Mouse (Mus musculus): ENCODE results near the gene Zbtb33.

Gene Zbtb33

GRCm38 (mm10) chrX:38189552-38190457 lies at the start of gene Zbtb33:
Gene Zbtb33 (plus strand): TSS chrX:38189793.
- DNase-seq (ENCODE audit: low spot score in 2 of 2) = peak; percentile 73 to 90

GRCm38 (mm10) chrX:38159097-38159496 lies 30.5 kb upstream of the Zbtb33 start:
- no peak for DNase-seq (ENCODE audit: low spot score in 2 of 2)

- no peak for DNase-seq (ENCODE audit: low spot score in 2 of 2)
Observed at GRCm38 (mm10) chrX:38165315-38165714, 24.3 kb upstream of the Zbtb33 start.

- DNase-seq (ENCODE audit: low spot score in 2 of 2) = no peak
Observed at GRCm38 (mm10) chrX:38166064-38166463, 23.5 kb upstream of the Zbtb33 start.

GRCm38 (mm10) chrX:38166592-38166991 lies 23.0 kb upstream of the Zbtb33 start:
- no peak for DNase-seq (ENCODE audit: low spot score in 2 of 2)

DNA sequence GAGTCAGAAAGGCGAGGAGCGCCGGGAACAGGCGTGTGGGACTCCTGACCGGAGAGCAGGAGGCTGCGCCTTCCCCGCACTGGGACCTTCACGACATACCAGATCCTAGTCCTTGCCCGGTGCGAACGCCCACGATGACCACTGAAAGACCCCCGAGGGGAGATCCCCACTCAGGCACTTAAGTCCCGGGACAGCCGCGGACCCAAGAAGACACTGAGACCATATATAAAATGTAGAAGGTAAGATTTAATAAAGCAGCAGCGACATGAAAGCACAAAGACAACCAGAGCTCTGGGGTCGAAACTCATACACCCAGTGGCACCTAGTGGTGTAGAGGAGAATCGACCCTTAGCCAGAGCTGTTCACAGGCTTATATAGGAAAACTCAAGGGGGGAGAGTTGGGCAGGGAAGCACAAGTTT lies 9.7 kb upstream of the Zbtb33 start:
- peak in 1 of 2 experiments; percentile 29 for DNase-seq (ENCODE audit: low spot score in 2 of 2)

DNA sequence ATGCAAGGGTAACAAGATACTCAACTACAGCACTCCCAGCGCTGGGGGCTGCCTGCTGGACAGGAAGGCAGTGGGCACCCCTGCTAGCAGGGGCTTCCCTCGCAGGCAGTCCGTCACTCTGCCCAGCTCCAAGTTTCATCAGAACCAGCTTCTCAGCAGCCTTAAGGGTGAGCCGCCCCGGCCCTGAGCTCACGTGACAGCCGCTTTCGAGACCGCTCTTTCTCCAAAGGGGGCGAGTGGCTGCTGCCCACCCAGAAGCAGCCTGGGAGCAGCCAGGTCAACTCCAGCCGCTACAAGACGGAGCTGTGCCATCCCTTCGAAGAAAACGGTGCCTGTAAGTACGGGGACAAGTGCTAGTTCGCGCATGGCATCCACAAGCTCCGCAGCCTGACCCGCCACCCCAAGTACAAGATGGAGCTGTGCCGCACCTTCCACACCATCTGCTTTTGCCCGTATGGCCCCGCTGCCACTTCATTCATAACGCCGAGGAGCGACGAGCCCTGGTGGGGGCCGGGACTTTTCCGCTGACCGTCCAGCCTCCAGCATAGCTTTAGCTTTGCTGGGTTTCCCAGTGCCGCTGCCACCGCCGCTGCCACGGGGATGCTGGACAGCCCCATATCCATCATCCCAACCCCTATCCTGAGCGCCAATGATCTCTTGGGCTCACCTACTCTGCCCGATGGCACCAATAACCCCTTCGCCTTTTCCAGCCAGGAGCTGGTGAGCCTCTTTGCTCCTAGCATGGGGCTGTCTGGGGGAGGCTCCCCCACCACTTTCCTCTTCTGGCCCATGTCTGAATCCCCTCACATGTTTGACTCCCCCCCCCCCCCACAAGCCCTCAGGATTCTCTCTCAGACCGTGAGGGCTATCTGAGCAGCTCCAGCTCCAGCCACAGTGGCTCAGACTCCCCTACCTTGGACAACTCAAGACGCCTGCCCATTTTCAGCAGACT lies 8.7 kb upstream of the Zbtb33 start:
- peak in 1 of 2 experiments; percentile 4 for DNase-seq (ENCODE audit: low spot score in 2 of 2)

GRCm38 (mm10) chrX:38181608-38182258 lies 7.9 kb upstream of the Zbtb33 start:
- peak; percentile 34 to 47 for DNase-seq (ENCODE audit: low spot score in 2 of 2)

GRCm38 (mm10) chrX:38185520-38185919 lies 4.1 kb upstream of the Zbtb33 start:
- DNase-seq (ENCODE audit: low spot score in 2 of 2) = no peak

DNA sequence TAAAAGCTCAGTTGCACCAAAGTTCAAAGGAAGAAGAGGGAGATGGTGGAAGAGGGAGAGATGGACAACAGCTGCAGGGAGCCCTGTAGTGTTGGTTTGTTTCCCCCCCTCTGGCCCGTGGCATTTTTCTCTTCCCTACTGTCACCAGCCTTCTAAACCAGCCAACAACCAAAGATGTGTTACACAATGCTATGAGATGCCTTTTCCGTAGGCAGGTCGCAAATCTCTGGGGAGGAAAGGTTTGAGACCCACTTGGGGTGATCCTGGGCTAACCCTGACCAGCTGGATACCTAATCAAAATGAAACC lies 818 bp downstream of the Zbtb33 start:
- no peak for DNase-seq (ENCODE audit: low spot score in 2 of 2)

GRCm38 (mm10) chrX:38201816-38202215 lies 12.2 kb downstream of the Zbtb33 start:
- DNase-seq (ENCODE audit: low spot score in 2 of 2) = no peak

GRCm38 (mm10) chrX:38207392-38207791 lies 17.8 kb downstream of the Zbtb33 start:
- DNase-seq (ENCODE audit: low spot score in 2 of 2) = no peak

- DNase-seq (ENCODE audit: low spot score in 2 of 2) = no peak
Observed at GRCm38 (mm10) chrX:38216986-38217675, 27.5 kb downstream of the Zbtb33 start.

DNA sequence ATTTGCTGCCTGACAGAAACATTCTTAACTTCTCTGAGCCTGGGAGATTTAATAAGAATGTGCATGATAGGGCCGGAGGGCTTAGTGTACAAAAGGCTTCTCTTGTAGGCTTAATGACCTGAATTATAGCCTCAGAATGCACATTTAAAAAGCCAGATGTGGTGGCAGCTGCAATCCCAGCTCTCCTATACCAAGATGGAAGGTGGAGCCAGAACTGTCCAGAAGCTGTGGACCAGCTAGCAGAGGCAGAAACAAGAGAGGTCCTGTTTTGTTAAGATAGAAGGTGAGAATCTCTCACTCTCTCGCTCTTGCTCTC lies 28.0 kb downstream of the Zbtb33 start:
- no peak for DNase-seq (ENCODE audit: low spot score in 2 of 2)

DNA sequence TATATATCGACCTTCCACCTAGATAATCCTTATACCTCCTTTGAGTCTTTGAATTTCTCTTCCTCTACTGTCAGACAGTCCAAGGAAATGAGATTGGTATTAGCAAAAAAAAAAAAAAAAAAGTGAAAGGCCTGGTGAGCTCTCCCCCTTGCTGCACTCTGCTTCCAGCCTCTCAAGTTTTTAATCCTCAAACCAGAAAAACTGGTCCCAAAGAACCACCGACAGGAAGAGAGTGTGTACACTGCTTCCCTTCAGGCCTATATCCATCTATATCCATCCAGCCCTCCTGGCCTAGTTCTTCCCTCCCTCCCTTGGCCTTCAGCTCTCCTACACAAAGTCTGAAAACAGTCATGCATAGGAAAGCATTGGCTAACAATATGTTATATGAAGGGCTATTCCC lies 33.2 kb downstream of the Zbtb33 start:
- no peak for DNase-seq (ENCODE audit: low spot score in 2 of 2)

GRCm38 (mm10) chrX:38229888-38230287 lies 40.3 kb downstream of the Zbtb33 start:
- DNase-seq (ENCODE audit: low spot score in 2 of 2) = no peak

GRCm38 (mm10) chrX:38237731-38238130 lies 48.1 kb downstream of the Zbtb33 start:
- peak in 1 of 2 experiments; percentile 42 for DNase-seq (ENCODE audit: low spot score in 2 of 2)

Data from cerebellum, postnatal 4 days (tissue).